Mouse (Mus musculus): ENCODE measurements around the gene Kctd18.
"Not testable (repeated sequence)": the region's sequence is repeated elsewhere in the genome, so short reads cannot be mapped to it uniquely, and the experiment has no call there.

Gene Kctd18

GRCm38 (mm10) chr1:58018856-58019255 is at the start of gene Kctd18:
Kctd18 (minus strand) TSS chr1:58018956.
- no peak for DNase-seq (ENCODE audit: extremely low read depth, low read depth, low spot score)

- no peak for DNase-seq (ENCODE audit: extremely low read depth, low read depth, low spot score)
Measured at GRCm38 (mm10) chr1:58065606-58066005, 46.9 kb upstream of the Kctd18 start.

GRCm38 (mm10) chr1:58065151-58065550 is 46.4 kb upstream of the Kctd18 start:
- DNase-seq (ENCODE audit: extremely low read depth, low read depth, low spot score) = no peak

- no peak for DNase-seq (ENCODE audit: extremely low read depth, low read depth, low spot score)
Measured at GRCm38 (mm10) chr1:58062131-58062530, 43.4 kb upstream of the Kctd18 start.

- DNase-seq (ENCODE audit: extremely low read depth, low read depth, low spot score) = no peak
Measured at GRCm38 (mm10) chr1:58058846-58059245, 40.1 kb upstream of the Kctd18 start.

GRCm38 (mm10) chr1:58056939-58057338 is 38.2 kb upstream of the Kctd18 start:
- DNase-seq (ENCODE audit: extremely low read depth, low read depth, low spot score) = no peak

GRCm38 (mm10) chr1:58056074-58056807 is 37.5 kb upstream of the Kctd18 start:
- DNase-seq (ENCODE audit: extremely low read depth, low read depth, low spot score) = no peak

GRCm38 (mm10) chr1:58055598-58055997 is 36.8 kb upstream of the Kctd18 start:
- DNase-seq (ENCODE audit: extremely low read depth, low read depth, low spot score) = no peak

- no peak for DNase-seq (ENCODE audit: extremely low read depth, low read depth, low spot score)
Measured at GRCm38 (mm10) chr1:58049126-58049525, 30.4 kb upstream of the Kctd18 start.

- no peak for DNase-seq (ENCODE audit: extremely low read depth, low read depth, low spot score)
Measured at GRCm38 (mm10) chr1:58046721-58047290, 28.1 kb upstream of the Kctd18 start.

GRCm38 (mm10) chr1:58045546-58045945 is 26.8 kb upstream of the Kctd18 start:
- no peak for DNase-seq (ENCODE audit: extremely low read depth, low read depth, low spot score)

GRCm38 (mm10) chr1:58045076-58045475 is 26.3 kb upstream of the Kctd18 start:
- DNase-seq (ENCODE audit: extremely low read depth, low read depth, low spot score) = no peak

GRCm38 (mm10) chr1:58037306-58037705 is 18.6 kb upstream of the Kctd18 start:
- DNase-seq (ENCODE audit: extremely low read depth, low read depth, low spot score) = not testable (repeated sequence)

GRCm38 (mm10) chr1:58031160-58031769 is 12.5 kb upstream of the Kctd18 start:
- no peak for DNase-seq (ENCODE audit: extremely low read depth, low read depth, low spot score)

- DNase-seq (ENCODE audit: extremely low read depth, low read depth, low spot score) = peak; percentile 70
Measured at GRCm38 (mm10) chr1:58030156-58030871, 11.6 kb upstream of the Kctd18 start.

GRCm38 (mm10) chr1:58029636-58030117 is 10.9 kb upstream of the Kctd18 start, which contains the start of gene Aox1:
Aox1 (plus strand) TSS chr1:58029931.
- DNase-seq (ENCODE audit: extremely low read depth, low read depth, low spot score) = peak; percentile 81

- DNase-seq (ENCODE audit: extremely low read depth, low read depth, low spot score) = no peak
Measured at GRCm38 (mm10) chr1:58027707-58028106, 9.0 kb upstream of the Kctd18 start.

- not testable (repeated sequence) for DNase-seq (ENCODE audit: extremely low read depth, low read depth, low spot score)
Measured at GRCm38 (mm10) chr1:58006388-58006787, 12.4 kb downstream of the Kctd18 start.

- no peak for DNase-seq (ENCODE audit: extremely low read depth, low read depth, low spot score)
Measured at GRCm38 (mm10) chr1:57998146-57998545, 20.6 kb downstream of the Kctd18 start.

- DNase-seq (ENCODE audit: extremely low read depth, low read depth, low spot score) = no peak
Measured at GRCm38 (mm10) chr1:57996133-57996615, 22.6 kb downstream of the Kctd18 start.

All from fat pad, adult 2 months (tissue).